Mouse (Mus musculus) embryonic fibroblast, embryonic 13.5 days (primary cell): ENCODE results near the gene Maml3.

Experiments
- CTCF ChIP-seq: IDR thresholded peaks from 2 replicates; pipeline ENCODE4 v1.5.1; 2011; ENCODE audit warnings: mild to moderate bottlenecking, control low read depth, low read length, moderate library complexity, borderline replicate concordance; ENCODE audit not compliant: insufficient read depth
- POLR2A ChIP-seq: IDR thresholded peaks from 2 replicates; pipeline ENCODE4 v1.6.1; 2011; ENCODE audit warnings: low read depth, mild to moderate bottlenecking, control low read depth, low read length, moderate library complexity

GRCm38 (mm10) chr3:51952267-51952666, 152.6 kb downstream of the Maml3 start:
- no peak for TF ChIP-seq CTCF
- TF ChIP-seq POLR2A: no peak
